Mouse (Mus musculus): Measurements from ENCODE around the gene Mall. TPM values are rescaled to one million over a fixed set of nuclear protein-coding genes. Genes with fewer than 3 reads are reported as not detected.

The Mall gene
- 5.4 and 5.9 TPM in 2 replicates for polyA plus RNA-seq (2015; fragmentation: Nextera tagmentation; extraction: Ambion mirVana)

DNA sequence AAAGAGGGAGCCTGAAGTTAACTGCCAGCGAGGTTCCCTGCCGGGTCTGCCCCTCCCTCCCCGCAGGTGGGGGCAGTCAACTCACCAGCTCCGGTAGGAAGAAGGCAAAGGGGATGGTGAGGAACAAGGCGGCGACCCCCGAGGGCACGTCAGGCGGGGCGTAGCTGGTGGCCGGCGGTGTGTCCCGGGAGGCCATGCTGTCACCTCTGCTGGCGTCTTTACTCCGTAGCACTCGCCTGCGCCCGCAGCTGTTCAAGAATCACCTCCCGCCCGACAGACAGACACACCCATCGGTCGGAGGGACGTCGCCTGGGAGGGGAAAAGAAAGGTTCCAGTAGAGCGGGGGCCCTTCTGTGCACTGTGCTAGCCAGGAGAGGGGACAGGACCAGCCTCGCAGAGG is at the start of gene Mall:
Gene Mall, minus strand, starts transcription at position 262 of the 400 bp plus-strand sequence.
- ATAC-seq (ENCODE audit: extremely low read depth, insufficient number of reproducible peaks, low FRiP score, low TSS enrichment), result no peak

DNA sequence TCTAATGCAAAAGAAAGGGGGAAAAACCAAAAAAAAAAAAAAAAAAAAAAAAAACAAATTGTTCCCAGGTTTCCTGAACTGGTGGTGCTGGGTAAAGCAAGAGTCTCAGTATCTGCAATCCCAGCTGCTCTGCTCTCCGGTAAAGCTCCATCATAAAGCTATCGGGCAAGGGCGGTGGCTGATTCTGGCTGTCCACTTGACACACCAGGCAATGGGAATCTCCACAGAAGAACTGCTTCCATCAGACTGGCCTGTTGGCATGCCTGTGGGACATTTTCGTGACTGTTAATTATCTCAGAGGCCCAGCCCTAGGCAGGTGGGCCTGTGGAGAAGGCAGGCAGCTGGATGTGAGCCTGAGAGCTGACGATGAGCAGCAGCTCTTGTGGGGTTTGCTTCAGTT is 48.7 kb upstream of the Mall start:
- Histone ChIP-seq H3K4me1 (no peaks in the 10 kb centered on the region; the same call in 1 of the 2 replicates), H3K4me2 (no peak overlapping the region), H3K9me3 (no peaks in the 10 kb centered on the region), H3K27me3 (replicated peaks) (no peaks in the 10 kb centered on the region), H3K36me3 (peaks cover 16% of the 10 kb centered on the region), H3K9ac (no peak overlapping the region), H3K27ac (replicated peaks) (no peak overlapping the region), H3K4me3 (no peak overlapping the region)
- ATAC-seq (ENCODE audit: extremely low read depth, insufficient number of reproducible peaks, low FRiP score, low TSS enrichment), result no peak
- 77% methylated on average over 5 of the region's 5 CpGs for WGBS

More for the DNA sequence above, at the start of gene Mall:
- peaks cover 32% of the 10 kb centered on the region for H3K4me1 ChIP-seq
- H3K9me3 ChIP-seq, result no peaks in the 10 kb centered on the region
- peaks cover 14% of the 10 kb centered on the region for H3K27me3 ChIP-seq (replicated peaks)
- peak within 1 kb of the TSS; percentile 48; the same call in 1 of the 2 replicates for H3K27ac ChIP-seq (replicated peaks)
- no peaks in the 10 kb centered on the region for H3K36me3 ChIP-seq
- WGBS, result 2% methylated on average over 26 of the region's 26 CpGs
- H3K4me3 ChIP-seq, result peak within 1 kb of the TSS; percentile 40
- peak within 1 kb of the TSS; percentile 68 for H3K4me2 ChIP-seq
- H3K9ac ChIP-seq, result peak within 1 kb of the TSS; percentile 68

DNA sequence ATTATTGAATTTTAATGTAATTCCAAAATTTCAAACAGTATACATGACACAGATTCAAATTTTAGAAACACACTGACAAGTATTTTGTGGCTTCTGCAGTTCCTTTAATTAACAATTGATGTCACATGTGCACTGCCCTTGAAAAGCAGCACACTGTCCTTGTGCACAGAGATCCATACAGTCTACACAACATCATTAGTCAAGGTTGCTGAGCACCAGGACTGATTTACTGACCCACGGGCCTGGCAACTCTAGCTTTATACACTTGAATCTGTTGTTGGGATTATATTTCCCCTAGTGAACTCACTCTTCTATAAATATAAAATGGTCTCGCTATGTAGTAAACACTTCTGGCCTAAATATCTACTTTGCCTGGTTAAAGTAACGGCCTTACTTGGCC is 45.3 kb upstream of the Mall start:
- Histone ChIP-seq H3K27me3 (replicated peaks) (no peaks in the 10 kb centered on the region), H3K9ac (no peak overlapping the region), H3K4me3 (no peak overlapping the region), H3K36me3 (peaks cover 31% of the 10 kb centered on the region), H3K27ac (replicated peaks) (no peak overlapping the region), H3K4me1 (no peaks in the 10 kb centered on the region; the same call in 1 of the 2 replicates), H3K4me2 (no peak overlapping the region), H3K9me3 (no peaks in the 10 kb centered on the region)
- no peak for ATAC-seq (ENCODE audit: extremely low read depth, insufficient number of reproducible peaks, low FRiP score, low TSS enrichment)
- 74% methylated on average over 3 of the region's 3 CpGs for WGBS

DNA sequence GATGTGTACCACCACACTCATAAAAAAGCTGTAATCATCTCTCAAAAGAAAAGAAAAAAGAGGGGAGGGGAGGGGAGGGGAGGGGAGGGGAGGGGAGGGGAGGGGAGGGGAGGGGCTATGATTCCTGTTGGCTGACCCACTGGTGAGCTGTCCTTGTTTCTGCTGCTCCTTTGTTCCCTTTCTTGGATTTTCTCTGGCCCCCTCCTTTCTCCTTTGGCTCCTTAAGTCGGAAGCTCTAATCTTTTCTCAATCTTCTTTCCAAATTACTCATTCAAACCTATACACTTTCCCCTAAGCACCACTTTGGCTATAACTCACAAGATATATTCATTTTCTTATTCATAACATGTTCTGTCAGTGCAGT is 44.8 kb upstream of the Mall start:
- ATAC-seq (ENCODE audit: extremely low read depth, insufficient number of reproducible peaks, low FRiP score, low TSS enrichment), result no peak
- 65% methylated on average over 1 of the region's 1 CpGs for WGBS
- Histone ChIP-seq H3K36me3 (peaks cover 35% of the 10 kb centered on the region), H3K4me3 (no peak overlapping the region), H3K9ac (no peak overlapping the region), H3K4me2 (no peak overlapping the region), H3K27ac (replicated peaks) (no peak overlapping the region), H3K9me3 (no peaks in the 10 kb centered on the region), H3K4me1 (no peaks in the 10 kb centered on the region; the same call in 1 of the 2 replicates), H3K27me3 (replicated peaks) (no peaks in the 10 kb centered on the region)

DNA sequence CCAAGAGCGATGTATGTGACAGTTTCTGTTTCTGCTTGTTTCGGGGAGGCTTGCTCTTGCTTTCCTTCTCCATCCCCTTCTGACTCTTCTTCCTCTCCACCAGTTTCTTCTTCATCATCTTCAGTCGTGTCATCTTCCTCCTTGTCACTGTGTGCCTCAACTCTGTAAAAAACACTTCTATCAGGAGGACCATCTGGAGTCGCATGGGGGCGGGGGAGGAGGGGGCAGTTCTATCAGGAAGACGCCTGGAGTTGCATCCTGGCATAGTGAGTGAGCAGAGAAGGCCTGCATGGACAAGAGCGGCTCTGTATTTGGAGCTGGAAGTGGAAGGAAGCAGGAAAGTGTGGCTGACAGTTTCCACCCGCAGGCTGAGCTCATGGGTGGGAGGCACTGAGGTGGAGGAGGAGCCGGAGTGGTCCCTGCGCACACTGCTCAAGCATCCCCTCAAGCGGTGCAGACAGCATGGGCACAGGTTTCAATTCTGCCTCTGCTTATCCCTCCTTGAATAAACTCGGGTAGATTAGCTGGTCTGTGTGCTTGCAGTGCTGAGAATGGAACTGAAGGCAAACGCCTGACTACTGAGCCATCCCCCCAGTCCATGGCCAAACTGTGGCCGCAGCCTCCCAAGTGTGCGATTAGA is 44.3 kb upstream of the Mall start:
- Histone ChIP-seq H3K9ac (0 out of 2 replicates have a peak overlapping the region, but pooled peaks have one; percentile 33), H3K27ac (replicated peaks) (no peak overlapping the region), H3K9me3 (no peaks in the 10 kb centered on the region), H3K4me2 (peak overlapping the region; percentile 7; the same call in 1 of the 2 replicates), H3K27me3 (replicated peaks) (no peaks in the 10 kb centered on the region), H3K4me1 (no peaks in the 10 kb centered on the region; the same call in 1 of the 2 replicates), H3K4me3 (no peak overlapping the region), H3K36me3 (peaks cover 38% of the 10 kb centered on the region)
- 48% methylated on average over 15 of the region's 15 CpGs for WGBS
- ATAC-seq (ENCODE audit: extremely low read depth, insufficient number of reproducible peaks, low FRiP score, low TSS enrichment), result no peak

DNA sequence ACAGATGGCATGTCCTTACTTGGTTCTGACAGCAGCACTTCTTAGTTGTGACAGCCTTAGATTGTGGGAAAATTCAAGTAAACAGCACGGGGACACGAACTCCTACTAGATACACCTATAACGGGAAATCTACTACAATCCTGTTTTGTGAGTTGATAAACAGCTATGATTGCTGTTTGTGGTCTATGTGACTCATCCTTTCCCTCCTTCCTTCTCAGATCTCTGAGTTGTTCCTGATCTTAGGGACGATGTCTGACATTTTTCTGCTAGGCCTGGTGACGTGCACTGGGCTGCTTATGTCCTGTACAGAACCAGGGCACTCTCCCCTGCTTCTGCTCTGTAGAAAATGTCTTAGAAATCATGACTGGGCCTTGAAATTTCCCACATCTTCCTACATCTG is 31.9 kb upstream of the Mall start:
- Histone ChIP-seq H3K4me2 (no peak overlapping the region), H3K9me3 (no peaks in the 10 kb centered on the region), H3K27ac (replicated peaks) (no peak overlapping the region), H3K36me3 (peaks cover 38% of the 10 kb centered on the region), H3K9ac (no peak overlapping the region), H3K4me3 (no peak overlapping the region), H3K4me1 (peaks cover 27% of the 10 kb centered on the region), H3K27me3 (replicated peaks) (no peaks in the 10 kb centered on the region)
- 61% methylated on average over 5 of the region's 5 CpGs for WGBS
- no peak for ATAC-seq (ENCODE audit: extremely low read depth, insufficient number of reproducible peaks, low FRiP score, low TSS enrichment)

DNA sequence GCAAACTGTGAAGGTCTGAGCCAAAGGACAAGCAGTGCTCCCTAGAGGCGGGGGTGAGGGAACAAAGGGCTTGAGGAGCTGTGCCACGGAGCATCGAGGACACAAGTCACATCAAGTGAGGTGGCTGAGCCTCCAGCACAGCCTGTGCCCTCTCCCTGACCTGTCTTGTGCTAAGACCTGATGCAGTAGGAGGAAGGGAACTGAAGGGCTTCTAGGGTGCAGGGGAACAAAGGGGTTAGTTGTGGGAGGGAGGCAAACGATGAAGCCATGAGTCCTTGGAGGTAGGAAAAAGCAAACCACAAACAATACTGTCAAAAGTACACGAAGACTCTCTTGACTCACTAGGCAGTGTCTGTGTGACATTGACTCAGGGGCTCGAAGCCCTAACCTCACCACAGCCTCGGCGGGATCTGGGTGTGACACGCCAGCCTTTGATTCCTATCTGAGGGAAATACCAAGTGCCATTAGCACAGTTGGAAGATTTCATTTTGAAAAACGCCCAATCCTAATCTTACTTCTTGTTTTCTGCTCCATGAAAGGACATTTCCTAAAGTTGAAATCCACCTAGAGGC is 30.8 kb upstream of the Mall start:
- no peak for ATAC-seq (ENCODE audit: extremely low read depth, insufficient number of reproducible peaks, low FRiP score, low TSS enrichment)
- WGBS, result 63% methylated on average over 10 of the region's 10 CpGs

DNA sequence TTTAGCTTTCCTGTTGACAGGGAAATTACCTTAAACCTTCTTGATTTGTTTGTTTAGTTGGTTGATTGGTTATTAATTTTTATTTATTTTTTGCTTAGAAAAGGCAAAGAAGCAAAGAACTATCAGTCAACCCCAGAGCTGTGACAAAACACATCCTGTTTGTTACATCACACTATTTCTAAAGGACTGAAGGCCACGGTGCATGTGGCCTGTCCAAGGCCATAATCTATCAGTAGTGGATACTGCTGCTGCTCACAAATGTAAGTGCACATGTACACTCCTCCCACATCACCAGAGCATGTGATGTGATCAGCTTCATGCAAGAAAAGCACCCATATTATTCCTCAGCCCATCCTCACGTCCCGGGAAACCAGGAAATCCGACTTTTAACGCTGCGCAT is 30.3 kb upstream of the Mall start:
- Histone ChIP-seq H3K4me3 (no peak overlapping the region), H3K4me2 (no peak overlapping the region), H3K9me3 (no peaks in the 10 kb centered on the region), H3K27me3 (replicated peaks) (no peaks in the 10 kb centered on the region), H3K36me3 (peaks cover 36% of the 10 kb centered on the region), H3K27ac (replicated peaks) (no peak overlapping the region), H3K4me1 (peaks cover 27% of the 10 kb centered on the region), H3K9ac (no peak overlapping the region)
- no peak for ATAC-seq (ENCODE audit: extremely low read depth, insufficient number of reproducible peaks, low FRiP score, low TSS enrichment)
- WGBS, result 77% methylated on average over 6 of the region's 6 CpGs

More for the DNA sequence above, 30.8 kb upstream of the Mall start:
- Histone ChIP-seq H3K9ac (no peak overlapping the region), H3K27me3 (replicated peaks) (no peaks in the 10 kb centered on the region), H3K4me1 (peaks cover 27% of the 10 kb centered on the region), H3K4me2 (no peak overlapping the region), H3K36me3 (peaks cover 41% of the 10 kb centered on the region), H3K27ac (replicated peaks) (no peak overlapping the region), H3K4me3 (no peak overlapping the region), H3K9me3 (no peaks in the 10 kb centered on the region)

DNA sequence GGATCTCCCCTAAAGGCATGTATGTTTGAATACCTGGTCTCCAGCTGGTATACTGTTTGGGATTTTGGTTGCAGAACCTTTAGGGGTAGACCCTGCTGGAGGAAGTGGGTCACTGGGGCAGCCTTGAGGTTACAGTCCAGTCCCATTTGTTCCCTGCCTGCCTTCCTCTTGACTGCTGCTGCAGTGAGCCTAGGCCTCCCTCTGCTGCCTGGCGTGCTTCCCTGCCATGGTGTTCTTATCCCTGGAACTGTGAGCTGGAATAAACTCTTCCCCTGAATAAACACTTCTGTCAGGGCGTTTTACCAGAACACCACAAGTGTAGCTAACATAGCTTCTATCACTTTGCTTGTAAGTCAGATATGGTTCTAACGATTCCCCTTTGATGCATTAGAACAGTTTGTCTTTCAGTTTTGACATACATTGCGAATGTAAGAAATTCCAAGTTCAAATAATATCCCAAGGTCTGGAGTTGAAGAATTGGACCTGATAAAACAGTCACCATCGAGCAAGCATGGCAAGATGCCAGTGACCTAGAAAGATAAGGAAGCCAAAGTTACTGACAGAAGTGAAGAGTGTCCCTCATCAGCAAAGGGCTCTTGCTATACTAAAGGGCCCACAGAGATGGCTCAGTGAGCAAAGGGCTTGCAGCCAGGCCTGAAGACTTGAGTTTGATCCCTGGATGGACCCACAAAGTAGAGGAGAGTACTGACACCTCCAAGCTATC is 29.6 kb upstream of the Mall start:
- H3K36me3 ChIP-seq, result peaks cover 33% of the 10 kb centered on the region
- H3K9ac ChIP-seq, result no peak overlapping the region
- H3K27me3 ChIP-seq (replicated peaks), result no peaks in the 10 kb centered on the region
- WGBS, result 30% methylated on average over 5 of the region's 5 CpGs
- no peak overlapping the region for H3K4me3 ChIP-seq
- H3K4me1 ChIP-seq, result peaks cover 27% of the 10 kb centered on the region
- H3K9me3 ChIP-seq, result no peaks in the 10 kb centered on the region
- H3K4me2 ChIP-seq, result no peak overlapping the region
- peak overlapping the region; percentile 46 for H3K27ac ChIP-seq (replicated peaks)
- no peak for ATAC-seq (ENCODE audit: extremely low read depth, insufficient number of reproducible peaks, low FRiP score, low TSS enrichment)

DNA sequence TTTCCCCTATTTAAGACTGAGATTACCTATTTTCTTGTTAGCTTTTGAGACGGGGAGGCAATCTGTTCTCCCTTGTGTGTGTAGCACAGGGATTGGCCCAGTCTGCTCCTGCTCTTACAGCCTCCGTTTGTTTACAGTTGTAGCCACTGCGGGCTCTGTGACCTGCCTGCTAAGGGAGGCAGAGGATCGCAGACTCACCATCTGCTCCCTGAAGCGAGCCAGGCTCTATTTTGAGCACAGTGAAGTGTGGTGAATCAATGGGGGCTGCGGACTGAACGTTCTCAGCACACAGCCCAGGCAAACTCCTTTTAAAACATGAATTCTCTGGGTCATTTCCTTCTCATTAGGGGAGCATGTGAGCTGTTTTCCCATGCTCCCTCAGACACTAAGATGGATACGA is 27.4 kb upstream of the Mall start:
- H3K4me3 ChIP-seq, result no peak overlapping the region
- peak overlapping the region; percentile 53 for H3K9ac ChIP-seq
- peaks cover 15% of the 10 kb centered on the region for H3K36me3 ChIP-seq
- no peaks in the 10 kb centered on the region for H3K27me3 ChIP-seq (replicated peaks)
- H3K27ac ChIP-seq (replicated peaks), result no peak overlapping the region
- H3K9me3 ChIP-seq, result no peaks in the 10 kb centered on the region
- no peak for ATAC-seq (ENCODE audit: extremely low read depth, insufficient number of reproducible peaks, low FRiP score, low TSS enrichment)
- peak overlapping the region; percentile 41 for H3K4me2 ChIP-seq
- peaks cover 27% of the 10 kb centered on the region for H3K4me1 ChIP-seq
- WGBS, result 14% methylated on average over 8 of the region's 8 CpGs

DNA sequence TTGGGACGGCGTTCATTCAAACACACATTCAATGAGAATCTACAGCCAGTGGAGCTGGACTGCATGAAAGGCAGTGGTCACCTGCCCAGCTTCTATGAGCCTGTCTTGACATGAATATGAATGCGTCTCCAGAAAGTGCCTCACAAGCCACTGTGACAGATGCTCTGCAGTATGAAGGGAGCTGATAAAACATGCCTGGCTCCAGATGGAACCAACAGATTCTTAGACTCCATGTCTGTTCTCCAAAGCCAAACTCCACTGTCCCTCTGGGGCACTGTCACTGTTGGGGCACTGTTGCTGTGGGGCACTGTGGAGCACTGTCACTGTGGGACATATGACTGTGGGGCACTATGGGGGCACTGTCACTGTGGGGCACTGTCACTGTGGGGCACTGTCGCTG is 24.4 kb upstream of the Mall start:
- H3K9ac ChIP-seq, result no peak overlapping the region
- ATAC-seq (ENCODE audit: extremely low read depth, insufficient number of reproducible peaks, low FRiP score, low TSS enrichment), result no peak

More for the DNA sequence above, 24.4 kb upstream of the Mall start:
- Histone ChIP-seq H3K9me3 (no peaks in the 10 kb centered on the region), H3K4me3 (no peak overlapping the region), H3K27ac (replicated peaks) (no peak overlapping the region), H3K27me3 (replicated peaks) (no peaks in the 10 kb centered on the region), H3K36me3 (0 out of 2 replicates have a peak, but pooled peaks cover 4% of the 10 kb centered on the region), H3K4me2 (no peak overlapping the region), H3K4me1 (peaks cover 14% of the 10 kb centered on the region)
- WGBS, result 83% methylated on average over 4 of the region's 4 CpGs
